Mouse (Mus musculus): ENCODE measurements around the gene Scgb2a2.
"Not testable (repeated sequence)": the region's sequence is repeated elsewhere in the genome, so short reads cannot be mapped to it uniquely, and the experiment has no call there.

Scgb2a2 gene

GRCm38 (mm10) chr19:9847262-9847661 lies at the start of gene Scgb2a2:
Gene Scgb2a2 (plus strand): TSS chr19:9847562.
- no peak for DNase-seq (ENCODE audit: low spot score)

GRCm38 (mm10) chr19:9836581-9837340 lies 10.6 kb upstream of the Scgb2a2 start:
- peak; percentile 58 for DNase-seq (ENCODE audit: low spot score)

GRCm38 (mm10) chr19:9837341-9837715 lies 10.0 kb upstream of the Scgb2a2 start:
- DNase-seq (ENCODE audit: low spot score): no peak

GRCm38 (mm10) chr19:9849368-9850075 lies 2.2 kb downstream of the Scgb2a2 start:
- DNase-seq (ENCODE audit: low spot score): not testable (repeated sequence)

GRCm38 (mm10) chr19:9860821-9861220 lies 13.5 kb downstream of the Scgb2a2 start:
- DNase-seq (ENCODE audit: low spot score): not testable (repeated sequence)

GRCm38 (mm10) chr19:9864856-9865255 lies 17.5 kb downstream of the Scgb2a2 start:
- DNase-seq (ENCODE audit: low spot score): no peak

GRCm38 (mm10) chr19:9865466-9865865 lies 18.1 kb downstream of the Scgb2a2 start:
- DNase-seq (ENCODE audit: low spot score): no peak

- no peak for DNase-seq (ENCODE audit: low spot score)
Measured at GRCm38 (mm10) chr19:9878186-9878835, 30.9 kb downstream of the Scgb2a2 start.

- no peak for DNase-seq (ENCODE audit: low spot score)
Measured at GRCm38 (mm10) chr19:9886348-9886747, 39.0 kb downstream of the Scgb2a2 start.

- no peak for DNase-seq (ENCODE audit: low spot score)
Measured at GRCm38 (mm10) chr19:9886771-9887170, 39.4 kb downstream of the Scgb2a2 start.

GRCm38 (mm10) chr19:9896067-9896466 lies 48.7 kb downstream of the Scgb2a2 start:
- DNase-seq (ENCODE audit: low spot score): no peak

- no peak for DNase-seq (ENCODE audit: low spot score)
Measured at GRCm38 (mm10) chr19:9898339-9899066, 51.1 kb downstream of the Scgb2a2 start.

- DNase-seq (ENCODE audit: low spot score): peak; percentile 92
Measured at GRCm38 (mm10) chr19:9899072-9899779, 51.9 kb downstream of the Scgb2a2 start, which contains the start of gene Incenp. Gene Incenp (minus strand): TSS chr19:9899551.

GRCm38 (mm10) chr19:9899780-9900146 lies 52.4 kb downstream of the Scgb2a2 start:
- DNase-seq (ENCODE audit: low spot score): no peak

- not testable (repeated sequence) for DNase-seq (ENCODE audit: low spot score)
Measured at GRCm38 (mm10) chr19:9900696-9901095, 53.3 kb downstream of the Scgb2a2 start.
